Mouse (Mus musculus) heart, embryonic 16.5 days (tissue): ENCODE data around the gene Naaladl2. TPM values are rescaled to one million over a fixed set of nuclear protein-coding genes. Genes with fewer than 3 reads are reported as not detected.

ENCODE experiments used
- ATAC-seq: fragments of 200-750 bp; cut with Nextera tagmentation; replicated peaks from 2 replicates; pipeline ENCODE4 v1.8.0; 2017; ENCODE audit warnings: moderate number of reproducible peaks; ENCODE audit not compliant: insufficient read depth, low FRiP score; ENCODE audit errors: extremely low read depth
- H3K27ac ChIP-seq: fragments of 300-500 bp; sonication (generic); 2 replicates; pipeline ENCODE4 v1.5.1; 2014; ENCODE audit warnings: mild to moderate bottlenecking, low read length, control low read depth, moderate library complexity
- H3K27me3 ChIP-seq: fragments of 300-500 bp; sonication (generic); 2 replicates; pipeline ENCODE4 v1.6.1; 2014; ENCODE audit warnings: low read length, mixed read lengths; ENCODE audit not compliant: control insufficient read depth, insufficient read depth
- H3K36me3 ChIP-seq: fragments of 300-500 bp; sonication (generic); 2 replicates; pipeline ENCODE4 v1.6.1; 2014; ENCODE audit not compliant: control insufficient read depth, insufficient read depth
- H3K4me1 ChIP-seq: fragments of 300-500 bp; sonication (generic); 2 replicates; pipeline ENCODE4 v1.6.1; 2014; ENCODE audit warnings: low read length, mixed read lengths; ENCODE audit not compliant: control insufficient read depth, insufficient read depth
- H3K4me2 ChIP-seq: fragments of 300-500 bp; sonication (generic); 2 replicates; pipeline ENCODE4 v1.6.1; 2014; ENCODE audit warnings: low read depth, mild to moderate bottlenecking, control low read depth, low read length
- H3K4me3 ChIP-seq: fragments of 300-500 bp; sonication (generic); 2 replicates; pipeline ENCODE4 v1.5.1; 2014; ENCODE audit warnings: mild to moderate bottlenecking, control low read depth, low read length
- H3K9ac ChIP-seq: fragments of 300-500 bp; sonication (generic); 2 replicates; pipeline ENCODE4 v1.6.1; 2014; ENCODE audit warnings: low read length, control low read depth
- H3K9me3 ChIP-seq: fragments of 300-500 bp; sonication (generic); replicated peaks from 2 replicates; pipeline ENCODE4 v1.6.1; 2016; ENCODE audit warnings: low read length; ENCODE audit not compliant: control insufficient read depth
- WGBS: fragments of 180-500 bp; shearing (Covaris S2); extraction: QIAGEN DNeasy Blood & Tissue Kit; methylation state at CpG from one replicate; pipeline ENCODE4 v1.1.7; 2014; 5-methylcytosine and 5-hydroxymethylcytosine counted together
- polyA plus RNA-seq: library from polyadenylated mRNA; unstranded; fragments of >200 nt; fragmentation: Nextera tagmentation; extraction: Ambion mirVana; gene quantifications from 2 replicates; pipeline ENCODE4 v1.2.1, GENCODE M21; 2015

Naaladl2 gene
- polyA plus RNA-seq, 1 experiment from 2014 or later, result 2.5 TPM

- Histone ChIP-seq H3K27ac (no peak overlapping the region), H3K9ac (no peak overlapping the region), H3K4me3 (no peak overlapping the region), H3K36me3 (no peaks in the 10 kb centered on the region), H3K4me2 (no peak overlapping the region), H3K27me3 (no peaks in the 10 kb centered on the region), H3K9me3 (no peaks in the 10 kb centered on the region), H3K4me1 (no peaks in the 10 kb centered on the region)
- no peak for ATAC-seq
- 42% methylated on average over 2 of the region's 2 CpGs for WGBS
These were observed 591.4 kb downstream of the Naaladl2 start for GRCm38 (mm10) chr3:24552631-24553030.

DNA sequence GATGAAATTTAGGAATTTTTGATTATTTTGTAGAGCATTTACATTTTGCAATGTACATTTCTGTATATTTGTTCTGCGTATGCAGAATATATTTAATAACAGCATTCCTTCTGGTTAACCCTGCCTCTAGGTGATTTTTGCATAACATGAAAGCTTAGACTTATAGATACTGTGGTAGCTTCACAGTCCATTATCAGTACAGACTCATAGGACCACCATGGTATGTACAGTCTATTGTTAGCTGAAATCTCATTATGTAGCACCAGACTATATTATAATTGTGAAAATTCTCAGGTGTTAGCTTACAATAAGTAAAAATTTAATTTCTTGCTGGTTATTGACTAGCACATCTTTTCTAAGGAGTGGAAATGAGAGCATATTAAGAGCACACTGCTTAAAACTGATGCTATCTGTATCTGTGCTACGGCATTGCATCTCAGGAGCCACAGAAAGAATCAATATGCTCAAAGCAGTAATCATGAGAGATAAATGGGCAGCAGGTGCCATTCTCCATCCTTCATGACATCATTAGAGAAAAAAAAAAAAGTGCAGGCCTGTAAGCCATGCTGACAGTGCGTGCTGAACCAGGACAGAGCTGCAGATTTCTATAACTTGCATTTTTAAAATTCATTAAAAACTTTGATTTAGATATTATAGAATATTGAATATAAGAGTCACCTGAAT, 610.1 kb downstream of the Naaladl2 start:
- WGBS, result 83% methylated on average over 3 of the region's 3 CpGs
- no peaks in the 10 kb centered on the region for H3K36me3 ChIP-seq
- H3K27ac ChIP-seq, result no peak overlapping the region
- no peak overlapping the region for H3K4me2 ChIP-seq
- no peak overlapping the region for H3K9ac ChIP-seq
- no peaks in the 10 kb centered on the region for H3K4me1 ChIP-seq
- no peak overlapping the region for H3K4me3 ChIP-seq
- ATAC-seq, result no peak
- no peaks in the 10 kb centered on the region for H3K9me3 ChIP-seq
- H3K27me3 ChIP-seq, result no peaks in the 10 kb centered on the region

DNA sequence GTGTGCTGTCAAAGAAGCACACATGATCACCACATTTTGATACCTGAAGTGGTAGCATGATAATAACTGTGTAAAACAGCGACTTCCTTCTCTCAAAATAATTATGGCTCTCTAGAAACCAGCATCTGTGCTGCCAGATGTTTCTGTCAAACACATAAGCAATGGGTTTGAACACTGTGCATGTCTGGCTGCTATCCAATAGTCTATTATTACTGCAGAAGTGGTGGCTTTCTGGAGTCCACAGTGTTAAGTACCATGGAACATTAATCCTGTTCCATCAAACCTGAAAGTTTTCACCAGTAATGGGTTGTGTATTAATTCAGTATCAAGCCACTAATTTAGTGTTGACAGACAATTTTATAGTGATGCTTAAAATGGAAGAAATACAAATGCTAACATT, 629.1 kb downstream of the Naaladl2 start:
- Histone ChIP-seq H3K4me1 (no peaks in the 10 kb centered on the region), H3K9ac (no peak overlapping the region), H3K4me3 (no peak overlapping the region), H3K36me3 (no peaks in the 10 kb centered on the region), H3K27me3 (no peaks in the 10 kb centered on the region), H3K9me3 (no peaks in the 10 kb centered on the region), H3K27ac (no peak overlapping the region), H3K4me2 (no peak overlapping the region)
- ATAC-seq, result no peak
- WGBS, result 27% methylated on average over 1 of the region's 1 CpGs

GRCm38 (mm10) chr3:24486456-24487112, 657.5 kb downstream of the Naaladl2 start:
- ATAC-seq, result no peak
- no peak overlapping the region for H3K9ac ChIP-seq
- 64% methylated on average over 4 of the region's 4 CpGs for WGBS

GRCm38 (mm10) chr3:24463941-24464340, 680.1 kb downstream of the Naaladl2 start:
- Histone ChIP-seq H3K4me2 (no peak overlapping the region), H3K9ac (no peak overlapping the region), H3K27ac (no peak overlapping the region), H3K27me3 (no peaks in the 10 kb centered on the region), H3K4me3 (no peak overlapping the region), H3K9me3 (no peaks in the 10 kb centered on the region), H3K36me3 (no peaks in the 10 kb centered on the region), H3K4me1 (no peaks in the 10 kb centered on the region)
- no peak for ATAC-seq
- WGBS, result 86% methylated on average over 4 of the region's 4 CpGs

More at GRCm38 (mm10) chr3:24486456-24487112, 657.5 kb downstream of the Naaladl2 start:
- Histone ChIP-seq H3K4me1 (no peaks in the 10 kb centered on the region), H3K4me3 (no peak overlapping the region), H3K9me3 (no peaks in the 10 kb centered on the region), H3K27ac (no peak overlapping the region), H3K36me3 (no peaks in the 10 kb centered on the region), H3K27me3 (no peaks in the 10 kb centered on the region), H3K4me2 (no peak overlapping the region)

DNA sequence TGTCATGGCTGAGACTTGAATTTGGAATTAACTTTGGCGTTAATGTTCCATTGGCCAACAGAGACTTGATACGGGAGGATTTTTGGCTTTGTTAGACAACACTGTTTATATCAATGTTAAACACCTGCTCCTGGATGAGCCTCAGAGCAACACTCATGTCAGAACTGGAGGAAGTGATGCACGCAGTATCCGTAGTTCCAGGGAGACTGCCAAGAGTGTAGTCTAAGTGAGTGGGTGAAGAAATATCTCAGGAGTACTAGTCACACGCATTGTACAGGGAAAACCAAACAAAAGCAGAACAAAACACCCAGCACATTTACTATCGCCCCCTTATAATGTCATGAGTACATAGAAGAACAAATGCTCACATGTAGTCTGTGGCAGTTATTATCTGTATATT, 703.4 kb downstream of the Naaladl2 start:
- 82% methylated on average over 6 of the region's 6 CpGs for WGBS
- ATAC-seq, result no peak
- Histone ChIP-seq H3K27ac (no peak overlapping the region), H3K27me3 (no peaks in the 10 kb centered on the region), H3K9me3 (no peaks in the 10 kb centered on the region), H3K36me3 (no peaks in the 10 kb centered on the region), H3K9ac (no peak overlapping the region), H3K4me3 (no peak overlapping the region), H3K4me1 (no peaks in the 10 kb centered on the region), H3K4me2 (no peak overlapping the region)

GRCm38 (mm10) chr3:24432761-24433160, 711.3 kb downstream of the Naaladl2 start:
- Histone ChIP-seq H3K4me2 (no peak overlapping the region), H3K9ac (no peak overlapping the region), H3K27ac (no peak overlapping the region), H3K27me3 (no peaks in the 10 kb centered on the region), H3K9me3 (no peaks in the 10 kb centered on the region), H3K36me3 (no peaks in the 10 kb centered on the region), H3K4me1 (no peaks in the 10 kb centered on the region), H3K4me3 (no peak overlapping the region)
- WGBS, result 61% methylated on average over 3 of the region's 3 CpGs
- ATAC-seq, result no peak

GRCm38 (mm10) chr3:24391737-24392136, 752.3 kb downstream of the Naaladl2 start:
- Histone ChIP-seq H3K36me3 (no peaks in the 10 kb centered on the region), H3K27me3 (no peaks in the 10 kb centered on the region), H3K9me3 (no peaks in the 10 kb centered on the region), H3K4me3 (no peak overlapping the region), H3K4me1 (no peaks in the 10 kb centered on the region), H3K4me2 (no peak overlapping the region), H3K9ac (no peak overlapping the region), H3K27ac (no peak overlapping the region)
- ATAC-seq, result no peak

- Histone ChIP-seq H3K4me1 (no peaks in the 10 kb centered on the region), H3K4me2 (no peak overlapping the region), H3K36me3 (no peaks in the 10 kb centered on the region), H3K27me3 (no peaks in the 10 kb centered on the region), H3K9ac (no peak overlapping the region), H3K27ac (no peak overlapping the region), H3K9me3 (no peaks in the 10 kb centered on the region), H3K4me3 (no peak overlapping the region)
- 67% methylated on average over 1 of the region's 1 CpGs for WGBS
- no peak for ATAC-seq
These were observed 752.8 kb downstream of the Naaladl2 start for GRCm38 (mm10) chr3:24391311-24391710.
